Mouse (Mus musculus) thymus, postnatal 10 days (tissue): ENCODE measurements around the gene Kif22.

ENCODE experiments used
- DNase-seq, 2 experiments: peaks; one replicate each; pipeline ENCODE4 v3.0.0; 2021; ENCODE audit warnings: low spot score in 2 of 2

The Kif22 gene

GRCm38 (mm10) chr7:126984667-126985444 lies 57.4 kb downstream of the Kif22 start:
- DNase-seq = no peak

- DNase-seq = no peak
Measured at GRCm38 (mm10) chr7:126983113-126983512, 59.2 kb downstream of the Kif22 start.

- no peak for DNase-seq
Measured at GRCm38 (mm10) chr7:126982054-126982453, 60.2 kb downstream of the Kif22 start.

- no peak for DNase-seq
Measured at GRCm38 (mm10) chr7:126981601-126982000, 60.7 kb downstream of the Kif22 start.

GRCm38 (mm10) chr7:126978841-126979240 lies 63.4 kb downstream of the Kif22 start:
- DNase-seq = no peak
